Mouse (Mus musculus) limb, embryonic 14.5 days (tissue): ENCODE measurements around the gene Pkhd1. TPM values are rescaled to one million over a fixed set of nuclear protein-coding genes. Genes with fewer than 3 reads are reported as not detected.
"Not testable (repeated sequence)": the region's sequence is repeated elsewhere in the genome, so short reads cannot be mapped to it uniquely, and the experiment has no call there.

Experiments used
- ATAC-seq: fragments of 200-750 bp; cut with Nextera tagmentation; 2 replicates; pipeline ENCODE4 v1.8.0; 2017; ENCODE audit warnings: low read depth, moderate number of reproducible peaks, moderate TSS enrichment; ENCODE audit not compliant: low FRiP score
- DNase-seq: peaks from one replicate; pipeline ENCODE4 v3.0.0-alpha.2; 2015; ENCODE audit warnings: low spot score
- H3K27ac ChIP-seq: fragments of 300-500 bp; sonication (generic); replicated peaks from 2 replicates; pipeline ENCODE4 v1.5.1; 2014; ENCODE audit warnings: low read depth, mild to moderate bottlenecking, low read length, moderate library complexity, mixed read lengths
- H3K27me3 ChIP-seq: fragments of 300-500 bp; sonication (generic); 2 replicates; pipeline ENCODE4 v1.6.1; 2014; ENCODE audit warnings: low read length, mixed read lengths; ENCODE audit not compliant: control insufficient read depth, insufficient read depth
- H3K36me3 ChIP-seq: fragments of 300-500 bp; sonication (generic); 2 replicates; pipeline ENCODE4 v1.6.1; 2014; ENCODE audit warnings: mild to moderate bottlenecking, low read length, moderate library complexity, mixed read lengths; ENCODE audit not compliant: control insufficient read depth, insufficient read depth
- H3K4me1 ChIP-seq: fragments of 300-500 bp; sonication (generic); 2 replicates; pipeline ENCODE4 v1.6.1; 2014; ENCODE audit warnings: antibody characterized with exemption, low read length, mixed read lengths; ENCODE audit not compliant: control insufficient read depth, insufficient read depth
- H3K4me2 ChIP-seq: fragments of 300-500 bp; sonication (generic); replicated peaks from 2 replicates; pipeline ENCODE4 v1.6.1; 2014; ENCODE audit warnings: low read depth, mild to moderate bottlenecking, low read length, moderate library complexity; ENCODE audit not compliant: severe bottlenecking
- H3K4me3 ChIP-seq: fragments of 300-500 bp; sonication (generic); replicated peaks from 2 replicates; pipeline ENCODE4 v1.5.1; 2014; ENCODE audit warnings: low read length
- H3K9ac ChIP-seq: fragments of 300-500 bp; sonication (generic); 2 replicates; pipeline ENCODE4 v1.6.1; 2014; ENCODE audit warnings: mild to moderate bottlenecking, low read depth, low read length, moderate library complexity; ENCODE audit not compliant: severe bottlenecking
- H3K9me3 ChIP-seq: fragments of 300-500 bp; sonication (generic); 2 replicates; pipeline ENCODE4 v1.6.1; 2016; ENCODE audit warnings: low read length; ENCODE audit not compliant: control insufficient read depth
- POLR2A ChIP-seq: fragments of 200-500 bp; IDR thresholded peaks from 2 replicates; pipeline ENCODE4 v1.8.0; 2012; ENCODE audit warnings: inconsistent platforms, mild to moderate bottlenecking, moderate library complexity, borderline replicate concordance; ENCODE audit not compliant: insufficient read depth, insufficient read length; ENCODE audit errors: extremely low read depth
- WGBS: fragments of 180-500 bp; shearing (Covaris S2); extraction: QIAGEN DNeasy Blood & Tissue Kit; methylation state at CpG from one replicate; pipeline ENCODE4 v1.1.7; 2014; 5-methylcytosine and 5-hydroxymethylcytosine counted together
- polyA plus RNA-seq, 2 experiments: library from polyadenylated mRNA; depleted of rRNA in 1 of 2; stranded (reverse) in 1 of 2; unstranded in 1 of 2; fragments of >200 nt; fragmentation: Nextera tagmentation in 1 of 2; extraction: Ambion mirVana in 1 of 2; gene quantifications; 2 replicates each; pipeline versions ENCODE4 v1.2.1 to v1.2.3; 2012 to 2014

Gene Pkhd1
- polyA plus RNA-seq, 2 experiments, result 0.25 to 0.32 TPM

- Histone ChIP-seq H3K27me3 (no peaks in the 10 kb centered on the region), H3K4me3 (no peak overlapping the region), H3K27ac (no peak overlapping the region), H3K4me2 (no peak overlapping the region), H3K9me3 (no peaks in the 10 kb centered on the region), H3K9ac (no peak overlapping the region), H3K4me1 (no peaks in the 10 kb centered on the region), H3K36me3 (no peaks in the 10 kb centered on the region)
- DNase-seq (peak; percentile 62), ATAC-seq (peak; percentile 44; the same call in 1 of the 2 replicates)
- 21% methylated on average over 10 of the region's 10 CpGs for WGBS
- TF ChIP-seq POLR2A, result no peak
Observed at GRCm38 (mm10) chr1:20450074-20450473, 167.8 kb downstream of the Pkhd1 start.

- not testable (repeated sequence) for H3K4me1 ChIP-seq, H3K27ac ChIP-seq, H3K4me2 ChIP-seq, DNase-seq, ATAC-seq, H3K27me3 ChIP-seq, H3K9ac ChIP-seq, H3K36me3 ChIP-seq, H3K4me3 ChIP-seq, H3K9me3 ChIP-seq
- 91% methylated on average over 16 of the region's 16 CpGs for WGBS
Observed at GRCm38 (mm10) chr1:20432026-20432425, 185.8 kb downstream of the Pkhd1 start.

- 83% methylated on average over 3 of the region's 3 CpGs for WGBS
- no peak for TF ChIP-seq POLR2A
- Histone ChIP-seq H3K4me3 (no peak overlapping the region), H3K36me3 (no peaks in the 10 kb centered on the region), H3K9ac (no peak overlapping the region), H3K27me3 (no peaks in the 10 kb centered on the region), H3K4me1 (no peaks in the 10 kb centered on the region), H3K27ac (no peak overlapping the region), H3K4me2 (no peak overlapping the region), H3K9me3 (no peaks in the 10 kb centered on the region)
- no peak for ATAC-seq
- DNase-seq, result no peak
Observed at GRCm38 (mm10) chr1:20429056-20429394, 188.8 kb downstream of the Pkhd1 start.

- DNase-seq (no peak), ATAC-seq (no peak)
- Histone ChIP-seq H3K9me3 (no peaks in the 10 kb centered on the region), H3K27ac (no peak overlapping the region), H3K4me1 (no peaks in the 10 kb centered on the region), H3K9ac (no peak overlapping the region), H3K4me3 (no peak overlapping the region), H3K27me3 (no peaks in the 10 kb centered on the region), H3K4me2 (no peak overlapping the region), H3K36me3 (no peaks in the 10 kb centered on the region)
- no peak for TF ChIP-seq POLR2A
- WGBS, result 59% methylated on average over 12 of the region's 12 CpGs
Observed at GRCm38 (mm10) chr1:20428370-20429055, 189.4 kb downstream of the Pkhd1 start.

- H3K9ac ChIP-seq, result no peak overlapping the region
- H3K4me1 ChIP-seq, result no peaks in the 10 kb centered on the region
- H3K9me3 ChIP-seq, result no peaks in the 10 kb centered on the region
- DNase-seq (no peak), ATAC-seq (no peak)
- TF ChIP-seq POLR2A, result no peak
- no peak overlapping the region for H3K4me2 ChIP-seq
- no peak overlapping the region for H3K27ac ChIP-seq
- WGBS, result 66% methylated on average over 5 of the region's 5 CpGs
- H3K36me3 ChIP-seq, result no peaks in the 10 kb centered on the region
- no peak overlapping the region for H3K4me3 ChIP-seq
- H3K27me3 ChIP-seq, result no peaks in the 10 kb centered on the region
Observed at GRCm38 (mm10) chr1:20409411-20409967, 208.4 kb downstream of the Pkhd1 start.
